Mouse (Mus musculus): ENCODE measurements at regions not wholly inside any gene's neighbourhood (a gene's known extent, or its start where the extent isn't known, plus 50 kb on each side); places are given as distances from the start of the nearest gene placed in this dataset.
"Not testable (repeated sequence)": the region's sequence is repeated elsewhere in the genome, so short reads cannot be mapped to it uniquely, and the experiment has no call there.

DNA sequence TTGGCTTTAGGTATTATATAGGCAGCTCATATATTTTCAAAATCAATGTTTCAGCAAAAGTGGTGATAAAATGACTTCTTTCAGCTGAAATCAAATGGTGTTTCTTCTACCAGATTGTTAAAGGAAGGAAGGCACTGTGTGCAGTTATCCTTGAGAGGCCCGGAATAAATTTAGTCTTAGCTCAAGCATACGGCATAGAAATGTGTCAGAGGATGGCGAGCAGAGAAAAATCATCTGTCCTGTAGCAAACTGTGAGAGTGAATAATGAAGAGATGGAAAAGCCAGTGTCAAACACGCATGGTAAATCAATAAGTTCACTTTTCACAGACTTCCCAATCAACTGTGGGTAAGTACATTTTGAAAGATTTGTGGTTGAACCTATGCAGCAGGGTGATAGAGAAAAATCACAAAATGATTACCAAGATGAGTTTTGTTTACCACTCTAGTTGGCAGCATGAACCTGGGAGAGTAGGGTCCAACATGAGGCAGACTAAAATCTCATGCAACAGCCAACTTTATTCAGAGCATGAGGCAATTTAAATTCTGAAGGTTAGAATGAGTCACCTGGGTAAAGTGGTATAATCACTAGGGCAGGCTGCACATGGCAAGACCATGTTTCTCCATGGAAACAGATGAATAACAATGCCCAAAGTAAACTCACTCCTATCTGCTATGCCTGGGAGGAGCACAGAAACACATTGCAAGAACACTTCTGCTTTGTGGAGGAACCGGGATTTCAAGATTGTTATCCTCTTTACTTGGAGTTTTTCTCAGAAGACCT, 55.7 kb downstream of the AI429214 start:
- no peak for DNase-seq (ENCODE audit: low spot score in 2 of 2)

- peak; percentile 75 to 76 for DNase-seq (ENCODE audit: low spot score in 2 of 2)
Observed at GRCm38 (mm10) chr8:37049969-37050683, 56.7 kb downstream of the AI429214 start.

DNA sequence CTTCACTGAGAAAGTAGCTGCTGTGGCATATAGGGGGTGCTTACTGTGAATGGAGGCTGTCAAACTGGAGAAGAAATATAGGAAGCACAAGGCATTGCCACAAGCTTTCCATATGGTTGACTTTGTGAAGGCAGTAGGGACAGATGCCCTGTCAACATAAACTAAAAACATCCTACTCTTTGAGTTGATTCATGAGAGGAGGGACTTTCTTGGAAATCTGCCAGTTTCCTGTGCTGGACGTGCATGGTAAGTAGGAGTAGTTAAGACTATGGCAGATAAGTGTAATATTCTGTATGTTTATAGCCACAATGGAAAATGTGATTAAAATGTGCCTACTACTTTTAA, 57.3 kb downstream of the AI429214 start:
- DNase-seq (ENCODE audit: low spot score in 2 of 2): no peak

DNA sequence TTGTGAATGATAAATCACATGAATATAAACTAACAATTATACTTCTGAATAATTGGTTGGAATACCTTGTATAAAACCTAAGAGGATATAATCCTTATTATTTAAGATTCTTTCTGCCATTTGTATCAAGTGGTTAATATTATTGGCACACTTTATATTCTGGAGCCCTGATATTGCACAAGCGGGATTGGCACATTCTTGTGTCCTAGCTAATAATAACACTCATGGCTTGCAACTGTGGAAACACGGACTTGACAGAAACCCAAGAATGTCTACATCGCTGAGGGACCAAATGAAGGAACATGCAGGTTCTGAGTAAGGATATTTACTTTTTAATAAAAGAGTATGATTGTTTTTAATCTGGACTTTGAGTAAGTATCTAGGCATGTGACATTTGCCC, 63.0 kb downstream of the AI429214 start:
- no peak for DNase-seq (ENCODE audit: low spot score in 2 of 2)

GRCm38 (mm10) chr8:37058390-37058789, 65.0 kb downstream of the AI429214 start:
- no peak for DNase-seq (ENCODE audit: low spot score in 2 of 2)

DNA sequence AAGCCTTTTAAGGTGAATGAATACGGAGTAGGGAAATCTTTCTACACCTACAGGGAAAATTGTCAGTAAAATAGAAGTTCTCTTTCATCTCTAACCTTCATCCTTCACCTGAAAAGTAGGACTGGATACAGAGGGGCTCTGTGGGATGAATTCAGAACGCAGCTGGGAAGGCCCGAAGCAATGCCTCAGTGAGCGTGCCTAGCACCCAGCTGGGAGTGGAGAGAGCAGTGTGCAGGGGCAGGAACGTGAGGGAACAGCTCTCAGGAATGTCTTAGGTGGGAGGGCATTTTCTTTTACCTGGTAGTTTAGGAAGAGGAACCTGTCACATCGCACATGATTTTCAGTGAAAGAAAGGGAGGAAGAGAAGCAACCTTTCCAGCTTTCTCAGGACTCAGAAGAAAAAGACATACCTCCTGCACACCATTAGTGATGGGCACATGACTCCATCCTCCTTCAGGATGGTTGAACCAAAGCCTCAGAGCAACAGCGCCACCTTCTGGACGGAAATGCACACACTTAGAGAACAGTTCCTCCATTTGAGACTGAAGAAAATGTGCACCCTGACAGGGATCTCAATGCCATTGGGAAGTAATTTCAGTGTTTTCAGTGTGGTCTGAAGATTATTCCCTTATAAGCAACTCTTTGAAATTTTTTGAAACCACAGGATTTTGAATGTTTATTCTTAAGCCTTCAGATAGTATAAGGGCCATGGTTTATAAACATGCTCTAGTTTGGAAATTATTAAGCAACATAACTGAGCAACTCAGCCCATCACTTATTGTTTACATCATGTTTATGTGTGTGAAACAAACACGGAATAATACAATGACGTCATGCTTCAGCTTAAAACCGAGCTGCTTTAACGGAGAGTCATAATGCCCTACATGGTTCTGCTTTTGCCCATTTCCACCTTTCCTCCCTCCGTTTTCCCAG, 68.9 kb downstream of the AI429214 start:
- peak; percentile 15 to 71 for DNase-seq (ENCODE audit: low spot score in 2 of 2)

GRCm38 (mm10) chr8:37063764-37064331, 70.4 kb downstream of the AI429214 start:
- peak; percentile 37 to 82 for DNase-seq (ENCODE audit: low spot score in 2 of 2)

GRCm38 (mm10) chr8:37072905-37073304, 79.5 kb downstream of the AI429214 start:
- DNase-seq (ENCODE audit: low spot score in 2 of 2): no peak

GRCm38 (mm10) chr8:37099727-37100126, 106.3 kb downstream of the AI429214 start:
- DNase-seq (ENCODE audit: low spot score in 2 of 2): peak in 1 of 2 experiments; percentile 3

DNA sequence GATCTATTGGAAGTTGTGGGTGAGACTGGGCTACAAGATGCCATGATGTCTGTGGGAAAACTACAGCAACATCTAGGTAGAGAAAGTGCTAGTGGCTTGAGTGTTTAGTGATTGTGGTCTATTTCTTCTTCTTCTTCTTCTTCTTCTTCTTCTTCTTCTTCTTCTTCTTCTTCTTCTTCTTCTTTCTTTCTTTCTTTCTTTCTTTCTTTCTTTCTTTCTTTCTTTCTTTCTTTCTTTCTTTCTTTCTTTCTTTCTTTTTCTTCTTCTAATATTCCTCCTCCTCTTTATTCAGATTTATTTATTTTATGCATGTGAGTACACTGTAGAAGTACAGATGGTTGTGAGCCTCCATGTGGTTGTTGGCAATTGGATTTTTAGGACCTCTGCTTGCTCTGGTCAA, 119.0 kb downstream of the AI429214 start:
- not testable (repeated sequence) for DNase-seq (ENCODE audit: low spot score in 2 of 2)

DNA sequence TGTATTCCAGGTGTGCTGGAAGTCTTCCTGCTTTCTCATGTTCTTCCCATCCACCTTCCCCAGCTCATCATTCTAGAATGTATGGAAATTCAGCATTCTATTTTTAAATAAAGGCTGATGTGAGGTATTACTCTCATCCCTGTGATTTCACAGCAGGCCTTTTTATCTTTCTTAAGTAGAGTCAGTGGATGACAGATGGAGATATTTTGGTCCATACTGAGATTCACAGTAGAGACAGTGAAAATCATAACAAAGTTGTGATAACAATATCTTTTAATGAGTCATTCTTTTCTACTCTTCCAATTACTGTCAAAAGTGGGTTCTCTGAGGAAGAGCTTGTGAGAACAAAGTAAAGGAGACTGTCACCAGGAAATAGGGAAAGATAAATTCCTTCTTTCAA, 132.4 kb downstream of the AI429214 start:
- DNase-seq (ENCODE audit: low spot score in 2 of 2): no peak

DNA sequence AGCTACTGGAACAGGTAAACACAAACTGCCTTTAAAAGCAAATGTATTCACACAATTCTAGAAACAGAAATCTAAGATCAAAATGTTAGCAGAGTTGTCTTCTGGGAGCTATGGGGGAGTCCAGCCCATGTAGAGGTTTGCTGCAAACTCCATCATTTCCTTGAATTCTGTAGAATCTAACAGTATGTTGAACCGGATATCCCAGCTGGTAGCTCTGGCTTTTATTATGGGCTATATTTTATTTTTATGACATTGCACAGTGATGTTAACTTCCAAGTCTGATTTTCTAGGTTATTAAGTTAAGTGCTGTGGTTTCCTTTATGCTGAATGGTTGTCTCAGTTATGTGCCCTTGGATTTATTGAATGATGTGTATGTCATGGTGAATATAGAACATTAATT, 136.3 kb downstream of the AI429214 start:
- no peak for DNase-seq (ENCODE audit: low spot score in 2 of 2)

DNA sequence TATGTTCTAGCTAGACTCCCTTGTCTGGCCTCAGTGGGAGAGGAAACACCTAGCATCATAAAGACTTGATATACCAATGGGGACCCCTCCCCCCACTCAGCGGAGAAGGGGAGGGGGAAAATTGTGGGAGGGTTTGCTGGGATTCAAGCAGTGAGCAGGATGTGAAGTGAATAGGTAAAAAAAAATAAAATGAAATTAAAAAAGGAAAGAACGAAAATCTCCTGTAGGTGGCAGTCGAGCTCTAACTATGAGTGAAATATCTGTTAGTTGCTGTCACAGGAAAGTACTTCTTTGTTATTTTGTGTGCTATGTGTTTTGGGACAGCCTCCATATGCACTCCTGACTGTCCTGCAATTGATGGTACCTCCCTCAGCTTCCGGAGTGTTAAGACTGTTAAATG, 138.6 kb downstream of the AI429214 start:
- no peak for DNase-seq (ENCODE audit: low spot score in 2 of 2)

DNA sequence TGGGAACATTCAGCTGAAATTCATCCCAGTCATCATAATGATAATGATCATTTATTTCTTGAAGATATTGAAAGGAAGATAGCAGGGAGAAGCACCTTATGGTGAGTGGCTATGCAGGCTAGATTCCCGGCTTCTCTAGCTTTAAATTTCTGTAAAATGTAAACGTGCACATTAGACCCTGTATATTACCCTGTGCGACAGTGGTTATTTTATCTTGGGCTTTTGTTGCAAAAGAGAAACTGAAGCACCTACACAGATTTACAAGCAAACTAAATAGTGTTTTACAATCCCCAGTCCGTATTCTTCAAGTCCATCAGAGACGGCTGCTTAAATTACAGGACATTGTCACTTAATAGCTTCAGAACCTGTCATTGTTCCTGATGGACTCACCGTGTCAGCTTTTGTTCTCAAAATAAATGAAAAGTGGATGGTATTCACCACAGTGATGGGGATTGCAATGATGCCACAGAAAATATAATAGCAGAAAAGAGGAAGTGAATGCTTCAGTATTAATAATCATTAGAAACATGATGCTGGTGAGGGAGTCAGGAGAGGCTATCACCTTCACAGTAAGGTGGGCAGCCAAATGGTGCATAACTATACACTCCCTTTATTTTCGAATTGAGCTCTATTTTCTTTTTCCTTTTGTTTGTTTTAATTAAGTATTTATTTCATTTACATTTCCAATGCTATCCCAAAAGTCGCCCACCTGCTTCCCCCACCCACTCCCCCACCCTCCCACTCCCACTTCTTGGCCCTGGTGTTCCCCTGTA, 141.0 kb downstream of the AI429214 start:
- DNase-seq (ENCODE audit: low spot score in 2 of 2): no peak

GRCm38 (mm10) chr8:37150286-37150685, 156.9 kb downstream of the AI429214 start:
- DNase-seq (ENCODE audit: low spot score in 2 of 2): no peak

- DNase-seq (ENCODE audit: low spot score in 2 of 2): no peak
Observed at GRCm38 (mm10) chr8:37154361-37154760, 161.0 kb downstream of the AI429214 start.

GRCm38 (mm10) chr8:37154946-37155345, 161.5 kb downstream of the AI429214 start:
- no peak for DNase-seq (ENCODE audit: low spot score in 2 of 2)

DNA sequence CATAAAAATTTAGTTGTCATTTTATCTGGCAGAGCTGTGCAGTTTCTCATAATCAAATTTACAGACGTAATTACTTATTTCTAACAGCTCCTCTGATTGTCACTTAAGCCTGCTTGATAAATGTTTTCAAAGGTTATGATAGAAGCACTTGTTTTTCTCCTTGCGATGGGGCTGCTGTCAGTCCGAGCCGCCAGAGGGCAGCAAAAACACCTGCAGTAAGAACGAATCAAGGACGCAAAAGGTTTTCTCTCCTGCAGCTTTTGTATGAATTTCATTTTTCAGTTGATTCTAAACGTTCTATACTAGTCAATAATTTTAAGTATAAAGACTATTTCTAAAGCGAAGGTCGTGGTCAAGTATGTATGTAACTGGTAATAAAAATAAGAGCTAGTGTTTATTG, 166.1 kb downstream of the AI429214 start:
- DNase-seq (ENCODE audit: low spot score in 2 of 2): peak; percentile 40 to 82

- no peak for DNase-seq (ENCODE audit: low spot score in 2 of 2)
Observed at GRCm38 (mm10) chr8:37196859-37197258, 203.5 kb downstream of the AI429214 start.

DNA sequence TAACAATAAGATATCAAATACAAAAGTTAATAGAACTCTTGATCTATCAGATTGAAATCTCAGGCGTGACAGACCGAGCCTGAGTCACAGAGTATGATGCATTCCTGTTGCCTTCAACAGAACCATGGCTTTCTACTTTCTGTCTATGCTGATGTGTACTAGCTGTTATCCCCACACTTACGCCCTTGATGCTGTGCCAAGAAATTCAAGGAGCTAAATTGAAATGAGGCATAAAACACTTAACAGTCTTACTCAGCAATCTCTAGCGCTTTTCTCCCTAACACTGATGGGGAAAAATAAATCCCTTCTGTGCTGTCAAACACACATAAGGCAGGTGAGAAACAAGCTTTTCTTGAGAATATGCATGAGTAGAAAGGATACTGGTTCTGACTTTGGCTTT, 222.5 kb downstream of the AI429214 start:
- DNase-seq (ENCODE audit: low spot score in 2 of 2): no peak

GRCm38 (mm10) chr8:37227091-37227490, 233.7 kb downstream of the AI429214 start:
- no peak for DNase-seq (ENCODE audit: low spot score in 2 of 2)

Data from layer of hippocampus, adult 8-10 months (tissue).